Mouse (Mus musculus) liver, embryonic 15.5 days (tissue): ENCODE results near the gene Tnip2. TPM values are rescaled to one million over a fixed set of nuclear protein-coding genes. Genes with fewer than 3 reads are reported as not detected.

Experiments
- ATAC-seq: fragments of 200-750 bp; cut with Nextera tagmentation; 2 replicates; pipeline ENCODE4 v1.8.0; 2017; ENCODE audit warnings: moderate number of reproducible peaks, mild to moderate bottlenecking, moderate library complexity; ENCODE audit not compliant: insufficient read depth
- H3K27ac ChIP-seq: fragments of 300-500 bp; sonication (generic); replicated peaks from 2 replicates; pipeline ENCODE4 v1.5.1; 2015; ENCODE audit warnings: mild to moderate bottlenecking, inconsistent platforms
- H3K27me3 ChIP-seq: fragments of 300-500 bp; sonication (generic); 2 replicates; pipeline ENCODE4 v1.6.1; 2015; ENCODE audit warnings: mild to moderate bottlenecking, inconsistent platforms
- H3K36me3 ChIP-seq: fragments of 300-500 bp; sonication (generic); replicated peaks from 2 replicates; pipeline ENCODE4 v1.6.1; 2015; ENCODE audit warnings: moderate library complexity, mild to moderate bottlenecking, inconsistent platforms
- H3K4me1 ChIP-seq: fragments of 300-500 bp; sonication (generic); replicated peaks from 2 replicates; pipeline ENCODE4 v1.6.1; 2015; ENCODE audit warnings: inconsistent platforms
- H3K4me2 ChIP-seq: fragments of 300-500 bp; sonication (generic); 2 replicates; pipeline ENCODE4 v1.6.1; 2015; ENCODE audit warnings: moderate library complexity, mild to moderate bottlenecking, inconsistent platforms
- H3K4me3 ChIP-seq: fragments of 300-500 bp; sonication (generic); replicated peaks from 2 replicates; pipeline ENCODE4 v1.5.1; 2015; ENCODE audit warnings: mild to moderate bottlenecking, inconsistent platforms
- H3K9ac ChIP-seq: fragments of 300-500 bp; sonication (generic); 2 replicates; pipeline ENCODE4 v1.6.1; 2015; ENCODE audit warnings: moderate library complexity, mild to moderate bottlenecking, inconsistent platforms
- H3K9me3 ChIP-seq: fragments of 300-500 bp; sonication (generic); replicated peaks from 2 replicates; pipeline ENCODE4 v1.6.1; 2016; ENCODE audit warnings: inconsistent platforms
- WGBS: fragments of 180-500 bp; shearing (Covaris S2); methylation state at CpG from one replicate; pipeline ENCODE4 v1.1.7; 2015; ENCODE audit warnings: mixed read lengths; ENCODE audit not compliant: insufficient replicate concordance; 5-methylcytosine and 5-hydroxymethylcytosine counted together
- polyA plus RNA-seq: library from polyadenylated mRNA; unstranded; fragments of >200 nt; fragmentation: Nextera tagmentation; extraction: Ambion mirVana; gene quantifications from 2 replicates; pipeline ENCODE4 v1.2.1, GENCODE M21; 2015

The Tnip2 gene
- polyA plus RNA-seq, 1 experiment from 2014 or later: 5.5 TPM

GRCm38 (mm10) chr5:34500886-34501285 lies 12.9 kb downstream of the Tnip2 start:
- Histone ChIP-seq H3K9ac (no peak overlapping the region), H3K27me3 (no peaks in the 10 kb centered on the region), H3K4me2 (no peak overlapping the region), H3K27ac (no peak overlapping the region), H3K36me3 (0 out of 2 replicates have a peak, but pooled peaks cover 3% of the 10 kb centered on the region), H3K9me3 (no peaks in the 10 kb centered on the region), H3K4me3 (no peak overlapping the region), H3K4me1 (peaks cover 10% of the 10 kb centered on the region; the same call in 1 of the 2 replicates)
- WGBS: 70% methylated on average over 5 of the region's 5 CpGs
- ATAC-seq: no peak

- peak; percentile 63; the same call in 1 of the 2 replicates for ATAC-seq
- Histone ChIP-seq H3K27me3 (no peaks in the 10 kb centered on the region), H3K4me2 (no peak overlapping the region), H3K9ac (no peak overlapping the region), H3K9me3 (no peaks in the 10 kb centered on the region), H3K27ac (no peak overlapping the region), H3K36me3 (0 out of 2 replicates have a peak, but pooled peaks cover 3% of the 10 kb centered on the region), H3K4me3 (no peak overlapping the region), H3K4me1 (peaks cover 10% of the 10 kb centered on the region; the same call in 1 of the 2 replicates)
- 70% methylated on average over 6 of the region's 6 CpGs for WGBS
These were observed 17.0 kb downstream of the Tnip2 start for GRCm38 (mm10) chr5:34496745-34497144.

GRCm38 (mm10) chr5:34489418-34489787 lies 24.4 kb downstream of the Tnip2 start:
- Histone ChIP-seq H3K36me3 (peaks cover 12% of the 10 kb centered on the region; the same call in 1 of the 2 replicates), H3K9me3 (no peaks in the 10 kb centered on the region), H3K27ac (no peak overlapping the region), H3K27me3 (no peaks in the 10 kb centered on the region), H3K9ac (no peak overlapping the region), H3K4me2 (no peak overlapping the region), H3K4me1 (no peaks in the 10 kb centered on the region), H3K4me3 (no peak overlapping the region)
- ATAC-seq: no peak
- 80% methylated on average over 3 of the region's 3 CpGs for WGBS

- Histone ChIP-seq H3K27me3 (no peaks in the 10 kb centered on the region), H3K4me1 (no peaks in the 10 kb centered on the region), H3K4me3 (no peak overlapping the region), H3K4me2 (no peak overlapping the region), H3K9ac (no peak overlapping the region), H3K27ac (no peak overlapping the region), H3K9me3 (no peaks in the 10 kb centered on the region), H3K36me3 (peaks cover 12% of the 10 kb centered on the region; the same call in 1 of the 2 replicates)
- no peak for ATAC-seq
- WGBS: 74% methylated on average over 6 of the region's 6 CpGs
These were observed 24.9 kb downstream of the Tnip2 start for GRCm38 (mm10) chr5:34488741-34489417.

- no peaks in the 10 kb centered on the region for H3K27me3 ChIP-seq
- ATAC-seq: no peak
- no peaks in the 10 kb centered on the region for H3K4me1 ChIP-seq
- no peak overlapping the region for H3K27ac ChIP-seq
- 61% methylated on average over 6 of the region's 6 CpGs for WGBS
- H3K36me3 ChIP-seq: peaks cover 12% of the 10 kb centered on the region; the same call in 1 of the 2 replicates
- no peak overlapping the region for H3K4me3 ChIP-seq
- H3K9ac ChIP-seq: no peak overlapping the region
- no peaks in the 10 kb centered on the region for H3K9me3 ChIP-seq
- H3K4me2 ChIP-seq: no peak overlapping the region
These were observed 26.3 kb downstream of the Tnip2 start for GRCm38 (mm10) chr5:34487320-34488090.

GRCm38 (mm10) chr5:34485731-34486130 lies 28.1 kb downstream of the Tnip2 start:
- Histone ChIP-seq H3K4me2 (no peak overlapping the region), H3K36me3 (peaks cover 26% of the 10 kb centered on the region), H3K4me3 (no peak overlapping the region), H3K9me3 (no peaks in the 10 kb centered on the region), H3K9ac (no peak overlapping the region), H3K4me1 (no peaks in the 10 kb centered on the region), H3K27ac (no peak overlapping the region), H3K27me3 (no peaks in the 10 kb centered on the region)
- WGBS: 79% methylated on average over 15 of the region's 15 CpGs
- ATAC-seq: no peak

GRCm38 (mm10) chr5:34480926-34481325 lies 32.9 kb downstream of the Tnip2 start:
- Histone ChIP-seq H3K4me1 (no peaks in the 10 kb centered on the region), H3K9me3 (no peaks in the 10 kb centered on the region), H3K36me3 (peaks cover 61% of the 10 kb centered on the region), H3K4me3 (no peak overlapping the region), H3K9ac (no peak overlapping the region), H3K27me3 (no peaks in the 10 kb centered on the region), H3K27ac (no peak overlapping the region), H3K4me2 (no peak overlapping the region)
- WGBS: 73% methylated on average over 3 of the region's 3 CpGs
- no peak for ATAC-seq

- Histone ChIP-seq H3K27me3 (no peaks in the 10 kb centered on the region), H3K4me1 (peaks cover 28% of the 10 kb centered on the region), H3K9ac (no peak overlapping the region), H3K27ac (peak overlapping the region; percentile 79), H3K4me2 (peak overlapping the region; percentile 48), H3K4me3 (no peak overlapping the region), H3K36me3 (peaks cover 58% of the 10 kb centered on the region), H3K9me3 (no peaks in the 10 kb centered on the region)
- ATAC-seq: peak; percentile 98
- 24% methylated on average over 2 of the region's 2 CpGs for WGBS
These were observed 45.6 kb downstream of the Tnip2 start for GRCm38 (mm10) chr5:34468039-34468775.

- H3K9ac ChIP-seq: no peak overlapping the region
- WGBS: 83% methylated on average over 2 of the region's 2 CpGs
- no peak overlapping the region for H3K4me2 ChIP-seq
- H3K9me3 ChIP-seq: no peaks in the 10 kb centered on the region
- no peak for ATAC-seq
- H3K4me1 ChIP-seq: peaks cover 28% of the 10 kb centered on the region
- H3K4me3 ChIP-seq: no peak overlapping the region
- H3K27ac ChIP-seq: no peak overlapping the region
- H3K36me3 ChIP-seq: peaks cover 68% of the 10 kb centered on the region
- no peaks in the 10 kb centered on the region for H3K27me3 ChIP-seq
These were observed 47.1 kb downstream of the Tnip2 start for GRCm38 (mm10) chr5:34466648-34467047.

- Histone ChIP-seq H3K27me3 (no peaks in the 10 kb centered on the region), H3K9me3 (no peaks in the 10 kb centered on the region), H3K27ac (no peak overlapping the region), H3K4me3 (no peak overlapping the region), H3K36me3 (peaks cover 73% of the 10 kb centered on the region), H3K4me1 (peaks cover 28% of the 10 kb centered on the region), H3K9ac (no peak overlapping the region), H3K4me2 (no peak overlapping the region)
- WGBS: 41% methylated on average over 1 of the region's 1 CpGs
- ATAC-seq: no peak
These were observed 47.7 kb downstream of the Tnip2 start for GRCm38 (mm10) chr5:34466079-34466478.

GRCm38 (mm10) chr5:34461841-34462240 lies 52.0 kb downstream of the Tnip2 start:
- Histone ChIP-seq H3K4me2 (no peak overlapping the region), H3K9ac (no peak overlapping the region), H3K27me3 (no peaks in the 10 kb centered on the region), H3K4me3 (no peak overlapping the region), H3K4me1 (no peaks in the 10 kb centered on the region), H3K36me3 (peaks cover 94% of the 10 kb centered on the region), H3K27ac (no peak overlapping the region), H3K9me3 (no peaks in the 10 kb centered on the region)
- 86% methylated on average over 6 of the region's 6 CpGs for WGBS
- no peak for ATAC-seq
